Mouse (Mus musculus): ENCODE data around the gene Rps2. TPM values are rescaled to one million over a fixed set of nuclear protein-coding genes. Genes with fewer than 3 reads are reported as not detected.

Rps2 gene
- polyA plus RNA-seq, 1 experiment from 2014 or later = 732 TPM

DNA sequence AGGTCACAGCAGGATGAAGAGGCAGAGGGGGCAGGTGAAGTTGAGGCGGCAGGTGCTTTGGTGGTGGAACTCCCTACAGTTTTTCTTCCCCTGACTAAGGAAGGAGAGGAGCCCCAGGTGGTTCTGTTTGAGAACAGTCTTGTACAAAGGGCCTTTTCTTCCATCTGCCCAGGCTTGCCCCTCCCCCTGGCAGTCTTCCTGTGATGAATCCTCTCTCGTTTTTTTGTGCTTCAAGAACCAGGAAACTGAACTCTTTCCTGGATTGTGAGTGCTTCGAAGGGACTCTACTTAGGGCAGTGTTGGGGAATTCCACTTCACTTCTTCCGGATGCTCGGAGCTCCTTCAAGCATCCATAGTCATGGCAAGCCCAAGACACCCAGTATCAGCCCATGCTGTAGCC, 19.9 kb upstream of the Rps2 start:
- no peak overlapping the region for H3K9ac ChIP-seq (ENCODE audit: low read depth, low read length)
- 12% methylated on average over 5 of the region's 5 CpGs for WGBS
- no peaks in the 10 kb centered on the region for H3K9me3 ChIP-seq (ENCODE audit: control insufficient read depth, low read length)
- H3K4me2 ChIP-seq (ENCODE audit: low read length) = no peak overlapping the region
- H3K27ac ChIP-seq (ENCODE audit: low read depth, low read length) = no peak overlapping the region
- no peaks in the 10 kb centered on the region for H3K27me3 ChIP-seq (replicated peaks; ENCODE audit: control insufficient read depth, insufficient read depth, low read length)
- H3K4me3 ChIP-seq (ENCODE audit: low read length) = no peak overlapping the region
- no peak for ATAC-seq
- peaks cover 20% of the 10 kb centered on the region for H3K4me1 ChIP-seq (ENCODE audit: control insufficient read depth, insufficient read depth, low read depth, low read length)
- H3K36me3 ChIP-seq (ENCODE audit: control insufficient read depth, insufficient read depth, low read length) = peaks cover 21% of the 10 kb centered on the region

DNA sequence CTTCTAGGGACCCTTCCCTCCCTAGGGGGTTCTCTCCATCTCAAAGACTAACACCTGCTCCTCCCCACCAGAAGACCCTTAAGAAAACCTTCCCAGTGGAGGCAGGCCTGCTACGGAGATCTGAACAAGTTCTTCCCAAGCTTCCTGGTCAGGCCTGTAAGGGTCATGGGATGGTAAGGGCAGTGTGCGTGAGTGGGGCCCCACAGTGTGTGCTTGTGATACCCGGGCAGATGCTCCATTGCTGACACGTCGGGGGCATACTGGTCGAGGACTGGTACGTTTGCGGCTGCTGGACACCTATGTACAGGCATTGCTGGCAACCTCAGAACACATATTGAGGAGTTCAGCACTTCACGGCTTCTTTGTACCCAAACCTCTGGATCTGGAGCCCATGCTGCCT, 19.2 kb upstream of the Rps2 start:
- ATAC-seq = no peak
- no peak overlapping the region for H3K4me3 ChIP-seq (ENCODE audit: low read length)
- no peak overlapping the region for H3K9ac ChIP-seq (ENCODE audit: low read depth, low read length)
- 68% methylated on average over 9 of the region's 9 CpGs for WGBS
- H3K27ac ChIP-seq (ENCODE audit: low read depth, low read length) = no peak overlapping the region
- peaks cover 20% of the 10 kb centered on the region for H3K4me1 ChIP-seq (ENCODE audit: control insufficient read depth, insufficient read depth, low read depth, low read length)
- no peaks in the 10 kb centered on the region for H3K9me3 ChIP-seq (ENCODE audit: control insufficient read depth, low read length)
- peaks cover 21% of the 10 kb centered on the region for H3K36me3 ChIP-seq (ENCODE audit: control insufficient read depth, insufficient read depth, low read length)
- H3K4me2 ChIP-seq (ENCODE audit: low read length) = no peak overlapping the region
- H3K27me3 ChIP-seq (replicated peaks; ENCODE audit: control insufficient read depth, insufficient read depth, low read length) = no peaks in the 10 kb centered on the region

DNA sequence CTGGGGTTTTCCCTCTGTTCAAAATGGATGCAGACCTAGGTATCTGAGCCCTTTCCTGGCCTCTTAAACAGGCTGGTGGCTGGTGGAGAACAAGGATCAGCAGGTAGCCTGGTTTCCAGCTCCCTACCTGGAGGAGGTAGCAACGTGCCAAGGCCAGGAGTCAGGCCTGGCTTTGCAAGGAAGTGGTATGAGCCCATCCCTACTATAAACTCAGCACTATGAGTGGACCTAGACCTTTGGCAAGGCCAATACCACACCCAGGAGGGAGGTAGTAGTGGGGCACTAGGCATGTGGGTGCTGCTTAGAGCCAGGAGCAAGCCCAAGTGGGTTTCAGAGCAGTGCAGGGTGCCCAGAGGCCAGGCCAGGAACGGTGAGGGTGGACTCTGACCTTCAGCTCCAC, 18.4 kb upstream of the Rps2 start:
- no peaks in the 10 kb centered on the region for H3K27me3 ChIP-seq (replicated peaks; ENCODE audit: control insufficient read depth, insufficient read depth, low read length)
- H3K4me3 ChIP-seq (ENCODE audit: low read length) = no peak overlapping the region
- H3K27ac ChIP-seq (ENCODE audit: low read depth, low read length) = no peak overlapping the region
- H3K9ac ChIP-seq (ENCODE audit: low read depth, low read length) = no peak overlapping the region
- peaks cover 28% of the 10 kb centered on the region for H3K36me3 ChIP-seq (ENCODE audit: control insufficient read depth, insufficient read depth, low read length)
- H3K4me2 ChIP-seq (ENCODE audit: low read length) = no peak overlapping the region
- 95% methylated on average over 2 of the region's 2 CpGs for WGBS
- H3K9me3 ChIP-seq (ENCODE audit: control insufficient read depth, low read length) = no peaks in the 10 kb centered on the region
- H3K4me1 ChIP-seq (ENCODE audit: control insufficient read depth, insufficient read depth, low read depth, low read length) = peaks cover 20% of the 10 kb centered on the region
- no peak for ATAC-seq

DNA sequence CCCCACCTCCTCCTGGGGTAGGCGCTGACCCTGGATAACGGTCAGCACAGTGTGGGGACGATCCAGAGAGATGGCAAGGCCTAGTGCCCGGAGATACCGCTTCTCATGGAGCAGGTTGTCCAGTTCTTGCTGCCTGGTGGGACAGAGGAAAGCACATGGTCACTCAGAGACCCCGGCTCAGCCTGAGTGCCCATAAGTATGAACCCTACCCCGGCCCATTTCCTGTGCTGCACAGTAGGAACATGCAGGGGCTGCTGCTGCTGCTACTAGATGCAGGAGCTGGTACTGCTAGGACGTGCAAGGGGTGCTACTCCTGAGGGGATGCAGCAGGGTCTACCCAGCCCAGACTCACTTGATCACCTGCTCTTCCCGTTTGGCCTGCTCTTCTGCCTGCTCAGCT, 16.7 kb upstream of the Rps2 start:
- Histone ChIP-seq H3K27me3 (replicated peaks; ENCODE audit: control insufficient read depth, insufficient read depth, low read length) (no peaks in the 10 kb centered on the region), H3K36me3 (ENCODE audit: control insufficient read depth, insufficient read depth, low read length) (peaks cover 30% of the 10 kb centered on the region), H3K27ac (ENCODE audit: low read depth, low read length) (no peak overlapping the region), H3K9me3 (ENCODE audit: control insufficient read depth, low read length) (no peaks in the 10 kb centered on the region), H3K4me2 (ENCODE audit: low read length) (no peak overlapping the region), H3K9ac (ENCODE audit: low read depth, low read length) (no peak overlapping the region), H3K4me1 (ENCODE audit: control insufficient read depth, insufficient read depth, low read depth, low read length) (peaks cover 17% of the 10 kb centered on the region), H3K4me3 (ENCODE audit: low read length) (no peak overlapping the region)
- WGBS = 92% methylated on average over 9 of the region's 9 CpGs
- no peak for ATAC-seq

DNA sequence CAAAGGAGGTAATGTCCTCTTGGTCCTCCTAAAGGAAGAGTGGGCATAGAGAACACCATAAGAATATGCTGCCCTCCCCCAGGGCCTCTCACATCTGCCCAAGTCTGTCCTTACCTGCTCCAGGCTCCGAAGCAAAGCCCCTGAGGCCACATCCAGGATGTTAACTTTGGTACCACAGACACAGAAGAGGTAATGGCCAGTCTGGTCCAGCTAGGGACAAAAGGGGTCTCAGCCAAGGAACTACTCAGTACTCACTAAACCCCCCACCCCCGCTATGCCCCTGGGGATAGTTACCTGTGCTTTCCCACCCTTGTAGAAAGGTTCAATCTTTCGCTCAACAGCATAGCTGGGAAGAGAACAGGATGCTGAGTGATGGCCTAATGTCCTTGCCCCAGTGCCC, 12.1 kb upstream of the Rps2 start:
- H3K4me1 ChIP-seq (ENCODE audit: control insufficient read depth, insufficient read depth, low read depth, low read length) = peaks cover 16% of the 10 kb centered on the region
- no peaks in the 10 kb centered on the region for H3K9me3 ChIP-seq (ENCODE audit: control insufficient read depth, low read length)
- H3K4me2 ChIP-seq (ENCODE audit: low read length) = no peak overlapping the region
- ATAC-seq = no peak
- no peak overlapping the region for H3K27ac ChIP-seq (ENCODE audit: low read depth, low read length)
- H3K4me3 ChIP-seq (ENCODE audit: low read length) = no peak overlapping the region
- peaks cover 19% of the 10 kb centered on the region for H3K36me3 ChIP-seq (ENCODE audit: control insufficient read depth, insufficient read depth, low read length)
- 97% methylated on average over 3 of the region's 3 CpGs for WGBS
- H3K27me3 ChIP-seq (replicated peaks; ENCODE audit: control insufficient read depth, insufficient read depth, low read length) = no peaks in the 10 kb centered on the region
- no peak overlapping the region for H3K9ac ChIP-seq (ENCODE audit: low read depth, low read length)

DNA sequence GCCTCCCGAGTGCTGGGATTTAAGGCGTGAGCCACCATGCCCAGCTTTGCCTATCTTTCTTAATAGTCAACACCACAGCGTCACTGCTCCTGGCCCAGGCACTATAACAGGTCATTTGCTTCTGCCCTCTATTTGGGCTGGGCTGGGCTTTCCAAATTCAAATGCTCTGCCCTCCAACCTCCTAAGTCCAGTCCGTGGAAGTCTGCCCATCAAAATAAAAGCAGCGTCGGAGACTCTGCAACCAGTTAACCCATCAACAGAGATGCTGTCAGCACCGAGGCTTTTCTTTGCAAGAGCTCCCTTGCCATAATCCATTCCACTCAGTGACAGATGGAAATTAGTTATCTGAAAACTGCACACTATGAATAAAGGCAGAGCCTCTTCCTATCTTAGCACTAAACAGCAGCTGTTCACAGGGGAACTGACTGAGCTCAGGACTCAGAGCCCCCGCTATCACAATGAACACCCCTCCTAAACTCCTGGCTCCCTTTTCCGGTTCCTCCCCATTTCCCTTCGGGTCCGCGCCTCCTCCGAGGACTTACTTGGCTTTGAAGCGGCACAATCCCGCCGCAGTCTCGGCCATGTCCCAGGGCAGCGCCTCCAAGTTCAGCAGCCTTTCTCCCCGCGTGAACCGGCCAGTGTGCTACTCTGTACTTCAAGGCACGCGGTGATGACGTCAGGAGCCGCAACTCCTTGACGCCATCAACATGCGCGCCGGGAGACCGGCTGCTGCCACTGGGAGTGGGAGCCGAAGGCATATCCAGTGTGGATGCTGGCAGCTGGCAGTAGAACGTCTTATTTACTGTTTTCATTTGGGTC, 10.7 kb upstream of the Rps2 start, which contains the start of gene Tbl3:
Gene Tbl3 (minus strand): TSS at position 679 of the 819 bp plus-strand sequence.
- no peaks in the 10 kb centered on the region for H3K9me3 ChIP-seq (ENCODE audit: control insufficient read depth, low read length)
- peak; percentile 92 for ATAC-seq
- peak within 1 kb of the TSS; percentile 86 for H3K4me3 ChIP-seq (ENCODE audit: low read length)
- peak within 1 kb of the TSS; percentile 66 for H3K4me2 ChIP-seq (ENCODE audit: low read length)
- peaks cover 12% of the 10 kb centered on the region for H3K36me3 ChIP-seq (ENCODE audit: control insufficient read depth, insufficient read depth, low read length)
- peak within 1 kb of the TSS; percentile 79 for H3K27ac ChIP-seq (ENCODE audit: low read depth, low read length)
- 4% methylated on average over 32 of the region's 32 CpGs for WGBS
- peaks cover 16% of the 10 kb centered on the region for H3K4me1 ChIP-seq (ENCODE audit: control insufficient read depth, insufficient read depth, low read depth, low read length)
- H3K27me3 ChIP-seq (replicated peaks; ENCODE audit: control insufficient read depth, insufficient read depth, low read length) = no peaks in the 10 kb centered on the region
- H3K9ac ChIP-seq (ENCODE audit: low read depth, low read length) = peak within 1 kb of the TSS; percentile 78

DNA sequence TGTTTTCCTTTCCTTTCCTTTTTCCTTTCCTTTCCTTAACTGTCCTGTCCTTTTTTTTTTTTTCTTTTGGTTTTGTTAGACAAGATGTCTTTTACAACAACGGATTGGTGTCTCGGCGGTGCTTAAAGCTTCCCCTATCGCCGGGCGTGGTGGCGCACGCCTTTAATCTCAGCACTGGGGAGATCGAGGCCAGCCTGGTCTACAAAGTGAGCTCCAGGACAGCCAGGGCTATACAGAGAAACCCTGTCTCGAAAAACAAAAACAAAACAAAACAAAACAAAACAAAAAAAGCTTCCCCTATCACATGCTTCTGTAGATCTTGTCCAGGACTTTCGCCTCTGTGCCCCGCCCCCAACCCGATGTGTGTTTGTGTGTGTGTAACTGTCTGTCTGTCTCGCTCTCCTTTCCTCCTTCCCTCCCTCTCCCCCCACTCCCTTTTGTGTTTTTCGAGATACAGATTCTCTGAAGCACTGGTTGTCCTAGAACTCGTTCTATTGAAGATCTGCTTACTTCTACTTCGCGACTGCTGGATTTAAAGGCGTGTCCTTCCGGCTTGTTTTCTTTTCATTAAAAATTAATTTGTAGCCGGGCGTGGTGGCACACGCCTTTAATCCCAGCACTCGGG, 10.0 kb upstream of the Rps2 start:
- Histone ChIP-seq H3K36me3 (ENCODE audit: control insufficient read depth, insufficient read depth, low read length) (peaks cover 10% of the 10 kb centered on the region), H3K4me3 (ENCODE audit: low read length) (peak overlapping the region; percentile 86), H3K27me3 (replicated peaks; ENCODE audit: control insufficient read depth, insufficient read depth, low read length) (no peaks in the 10 kb centered on the region), H3K27ac (ENCODE audit: low read depth, low read length) (peak overlapping the region; percentile 79), H3K4me2 (ENCODE audit: low read length) (peak overlapping the region; percentile 66), H3K4me1 (ENCODE audit: control insufficient read depth, insufficient read depth, low read depth, low read length) (peaks cover 16% of the 10 kb centered on the region), H3K9ac (ENCODE audit: low read depth, low read length) (peak overlapping the region; percentile 78), H3K9me3 (ENCODE audit: control insufficient read depth, low read length) (no peaks in the 10 kb centered on the region)
- WGBS = 5% methylated on average over 24 of the region's 24 CpGs
- ATAC-seq = peak; percentile 75

DNA sequence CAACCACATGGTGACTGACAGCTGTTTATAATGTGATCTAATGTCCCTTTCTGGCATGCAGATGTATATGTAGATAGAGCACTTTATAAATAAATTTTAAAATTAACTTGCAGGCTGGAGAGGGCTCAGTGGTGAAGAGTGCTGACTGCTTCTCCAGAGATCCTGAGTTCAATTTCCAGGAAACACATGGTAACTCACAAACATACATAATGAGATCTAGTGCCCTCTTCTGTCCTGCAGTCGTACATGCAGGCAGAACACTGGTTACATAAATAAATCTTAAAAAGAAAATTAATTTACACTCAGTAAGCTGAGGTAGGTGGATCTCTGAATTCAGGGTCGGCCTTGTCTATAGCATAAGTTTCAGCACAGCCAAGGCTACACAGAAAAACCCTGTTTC, 9.3 kb upstream of the Rps2 start:
- H3K4me3 ChIP-seq (ENCODE audit: low read length) = no peak overlapping the region
- no peak overlapping the region for H3K9ac ChIP-seq (ENCODE audit: low read depth, low read length)
- H3K36me3 ChIP-seq (ENCODE audit: control insufficient read depth, insufficient read depth, low read length) = peaks cover 10% of the 10 kb centered on the region
- no peak overlapping the region for H3K27ac ChIP-seq (ENCODE audit: low read depth, low read length)
- WGBS = 43% methylated on average over 2 of the region's 2 CpGs
- no peaks in the 10 kb centered on the region for H3K9me3 ChIP-seq (ENCODE audit: control insufficient read depth, low read length)
- H3K4me2 ChIP-seq (ENCODE audit: low read length) = no peak overlapping the region
- H3K4me1 ChIP-seq (ENCODE audit: control insufficient read depth, insufficient read depth, low read depth, low read length) = peaks cover 16% of the 10 kb centered on the region
- H3K27me3 ChIP-seq (replicated peaks; ENCODE audit: control insufficient read depth, insufficient read depth, low read length) = no peaks in the 10 kb centered on the region
- ATAC-seq = no peak

DNA sequence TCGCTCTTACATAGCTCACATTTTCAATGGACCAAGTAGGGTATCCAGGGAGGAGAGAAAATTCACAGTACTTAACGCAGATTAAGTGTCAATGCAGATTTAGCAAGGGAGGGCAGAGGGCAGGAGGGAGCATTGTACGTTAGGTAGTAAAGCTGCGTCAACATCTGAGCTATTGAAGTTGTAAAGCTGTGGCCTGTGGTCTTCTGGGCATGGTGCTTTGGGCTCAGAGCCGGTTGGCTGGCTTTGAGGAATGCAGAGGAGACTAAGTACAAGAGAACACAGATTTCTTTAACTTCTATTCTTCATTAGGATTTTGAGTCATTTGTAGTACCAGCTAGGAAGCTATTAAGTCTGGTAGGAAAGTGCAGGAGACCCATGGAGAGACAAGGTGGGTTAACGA, 2.4 kb upstream of the Rps2 start:
- H3K4me3 ChIP-seq (ENCODE audit: low read length) = no peak overlapping the region

More for the DNA sequence above, 2.4 kb upstream of the Rps2 start:
- Histone ChIP-seq H3K9me3 (ENCODE audit: control insufficient read depth, low read length) (no peaks in the 10 kb centered on the region), H3K27me3 (replicated peaks; ENCODE audit: control insufficient read depth, insufficient read depth, low read length) (no peaks in the 10 kb centered on the region), H3K9ac (ENCODE audit: low read depth, low read length) (no peak overlapping the region), H3K27ac (ENCODE audit: low read depth, low read length) (no peak overlapping the region), H3K4me2 (ENCODE audit: low read length) (no peak overlapping the region), H3K4me1 (ENCODE audit: control insufficient read depth, insufficient read depth, low read depth, low read length) (peaks cover 5% of the 10 kb centered on the region), H3K36me3 (ENCODE audit: control insufficient read depth, insufficient read depth, low read length) (peaks cover 7% of the 10 kb centered on the region; the same call in 1 of the 2 replicates)
- 69% methylated on average over 6 of the region's 6 CpGs for WGBS
- ATAC-seq = no peak

Measured in hindbrain, embryonic 16.5 days (tissue).